Mouse (Mus musculus) heart, adult 2 months (tissue): Measurements from ENCODE around the gene Thoc5. TPM values are rescaled to one million over a fixed set of nuclear protein-coding genes. Genes with fewer than 3 reads are reported as not detected.

Source experiments
- DNase-seq, 2 experiments: peaks; one replicate each; pipeline ENCODE4 v3.0.0; 2021
- H3K27ac ChIP-seq: fragments of 200-600 bp; 2 replicates; pipeline ENCODE4 v1.8.1; 2022
- H3K27me3 ChIP-seq: fragments of 200-500 bp; 2 replicates; pipeline ENCODE4 v1.6.1; 2012; ENCODE audit warnings: mild to moderate bottlenecking, low read length, inconsistent platforms, mixed read lengths; ENCODE audit not compliant: control insufficient read depth, insufficient read depth
- H3K36me3 ChIP-seq: fragments of 200-500 bp; 2 replicates; pipeline ENCODE4 v1.6.1; 2012; ENCODE audit warnings: low read length, inconsistent platforms; ENCODE audit not compliant: control insufficient read depth, insufficient read depth
- H3K4me1 ChIP-seq: fragments of 200-500 bp; 2 replicates; pipeline ENCODE4 v1.6.1; 2011; ENCODE audit warnings: low read length; ENCODE audit not compliant: control insufficient read depth, insufficient read depth
- H3K4me3 ChIP-seq: fragments of 200-600 bp; 2 replicates; pipeline ENCODE4 v1.8.1; 2022
- H3K79me2 ChIP-seq: fragments of 200-500 bp; replicated peaks from 2 replicates; pipeline ENCODE4 v1.6.1; 2012; ENCODE audit warnings: mild to moderate bottlenecking, inconsistent platforms, low read length, moderate library complexity, mixed read lengths; ENCODE audit not compliant: control insufficient read depth, insufficient read depth
- H3K9ac ChIP-seq: fragments of 200-500 bp; 2 replicates; pipeline ENCODE4 v1.6.1; 2012; ENCODE audit warnings: low read depth, mild to moderate bottlenecking, control low read depth, inconsistent platforms, low read length, mixed read lengths
- CTCF ChIP-seq: fragments of 200-600 bp; IDR thresholded peaks from 2 replicates; pipeline ENCODE4 v1.8.1; 2022; ENCODE audit warnings: antibody characterized with exemption, mild to moderate bottlenecking, moderate library complexity
- EP300 ChIP-seq: fragments of 200-500 bp; IDR thresholded peaks from 2 replicates; pipeline ENCODE4 v1.6.1; 2011; ENCODE audit warnings: low read depth, low read length, control low read depth; ENCODE audit not compliant: insufficient read depth
- POLR2A ChIP-seq: fragments of 200-500 bp; IDR thresholded peaks from 2 replicates; pipeline ENCODE4 v1.6.1; 2011; ENCODE audit warnings: mild to moderate bottlenecking, low read depth, low read length, control low read depth; ENCODE audit not compliant: insufficient read depth
- WGBS: fragments of 180-500 bp; shearing (Covaris S2); methylation state at CpG from one replicate; pipeline ENCODE4 v1.1.7; 2018; 5-methylcytosine and 5-hydroxymethylcytosine counted together
- intact Hi-C: fragments of 180-260 bp; cut with DNase I; formaldehyde crosslinking; loops from one replicate; pipeline ENCODE4 v1.15.1; 2025
- polyA plus RNA-seq: library from polyadenylated mRNA; depleted of rRNA; stranded (reverse); fragments of >200 nt; gene quantifications from 2 replicates; pipeline ENCODE4 v1.2.3, GENCODE M21; 2012
- total RNA-seq, 2 experiments: library from RNA; stranded (reverse); gene quantifications; 2 replicates each; pipeline ENCODE4 v1.2.3; 2021

The Thoc5 gene
- total and polyA plus RNA-seq, 3 experiments = 12.8 to 16.5 (median 16.2) TPM

GRCm38 (mm10) chr11:4900437-4900836 is 5.3 kb downstream of the Thoc5 start:
- intact Hi-C loops = no loop called here
- no peaks in the 10 kb centered on the region for H3K27me3 ChIP-seq
- no peak for DNase-seq
- H3K4me3 ChIP-seq = no peak overlapping the region
- WGBS = 71% methylated on average over 5 of the region's 5 CpGs
- H3K27ac ChIP-seq = no peak overlapping the region
- peak; percentile 65 for TF ChIP-seq CTCF
- no peak for TF ChIP-seq EP300
- no peak overlapping the region for H3K9ac ChIP-seq
- no peaks in the 10 kb centered on the region for H3K36me3 ChIP-seq
- peaks cover 2% of the 10 kb centered on the region; the same call in 1 of the 2 replicates for H3K4me1 ChIP-seq
- no peaks in the 10 kb centered on the region for H3K79me2 ChIP-seq

GRCm38 (mm10) chr11:4901956-4902355 is 6.8 kb downstream of the Thoc5 start:
- Histone ChIP-seq H3K4me1 (no peaks in the 10 kb centered on the region), H3K36me3 (no peaks in the 10 kb centered on the region), H3K27ac (no peak overlapping the region), H3K4me3 (no peak overlapping the region), H3K27me3 (no peaks in the 10 kb centered on the region), H3K79me2 (no peaks in the 10 kb centered on the region), H3K9ac (no peak overlapping the region)
- no peak for DNase-seq
- 87% methylated on average over 6 of the region's 6 CpGs for WGBS
- no peak for TF ChIP-seq EP300
- TF ChIP-seq POLR2A = no peak
- no peak for TF ChIP-seq CTCF
- intact Hi-C loops = no loop called here

- no peaks in the 10 kb centered on the region for H3K79me2 ChIP-seq
- no peaks in the 10 kb centered on the region for H3K36me3 ChIP-seq
- no peak overlapping the region for H3K9ac ChIP-seq
- intact Hi-C loops = no loop called here
- H3K4me3 ChIP-seq = no peak overlapping the region
- H3K27me3 ChIP-seq = no peaks in the 10 kb centered on the region
- no peaks in the 10 kb centered on the region for H3K4me1 ChIP-seq
- no peak for TF ChIP-seq CTCF
- TF ChIP-seq EP300 = no peak
- TF ChIP-seq POLR2A = no peak
- DNase-seq = no peak
- no peak overlapping the region for H3K27ac ChIP-seq
- 88% methylated on average over 6 of the region's 6 CpGs for WGBS
These were observed 11.1 kb downstream of the Thoc5 start for GRCm38 (mm10) chr11:4906231-4906630.

GRCm38 (mm10) chr11:4916068-4916467 is 20.9 kb downstream of the Thoc5 start:
- no peaks in the 10 kb centered on the region for H3K36me3 ChIP-seq
- intact Hi-C loops = loop anchor here (1.0 kb wide), 1 partner anchor 58 kb away; no protein-coding TSS in a partner anchor

GRCm38 (mm10) chr11:4921281-4921680 is 26.2 kb downstream of the Thoc5 start:
- H3K27me3 ChIP-seq = no peaks in the 10 kb centered on the region
- intact Hi-C loops = no loop called here

More at GRCm38 (mm10) chr11:4916068-4916467, 20.9 kb downstream of the Thoc5 start:
- H3K4me1 ChIP-seq = no peaks in the 10 kb centered on the region
- H3K4me3 ChIP-seq = no peak overlapping the region
- no peaks in the 10 kb centered on the region for H3K79me2 ChIP-seq
- H3K27ac ChIP-seq = no peak overlapping the region
- peak; percentile 79 for TF ChIP-seq CTCF
- TF ChIP-seq POLR2A = no peak
- 46% methylated on average over 1 of the region's 1 CpGs for WGBS
- H3K9ac ChIP-seq = no peak overlapping the region
- no peaks in the 10 kb centered on the region for H3K27me3 ChIP-seq
- peak; percentile 26 to 55 for DNase-seq

GRCm38 (mm10) chr11:4921751-4922150 is 26.6 kb downstream of the Thoc5 start:
- intact Hi-C loops = no loop called here
- TF ChIP-seq CTCF = no peak
- TF ChIP-seq POLR2A = no peak
- no peak for TF ChIP-seq EP300

More at GRCm38 (mm10) chr11:4921281-4921680, 26.2 kb downstream of the Thoc5 start:
- no peak overlapping the region for H3K4me3 ChIP-seq
- no peaks in the 10 kb centered on the region for H3K36me3 ChIP-seq
- TF ChIP-seq CTCF = no peak
- no peaks in the 10 kb centered on the region for H3K79me2 ChIP-seq
- no peaks in the 10 kb centered on the region for H3K4me1 ChIP-seq
- no peak overlapping the region for H3K9ac ChIP-seq
- no peak overlapping the region for H3K27ac ChIP-seq
- WGBS = 90% methylated on average over 2 of the region's 2 CpGs
- no peak for DNase-seq

More at GRCm38 (mm10) chr11:4921751-4922150, 26.6 kb downstream of the Thoc5 start:
- Histone ChIP-seq H3K9ac (no peak overlapping the region), H3K27me3 (no peaks in the 10 kb centered on the region), H3K4me3 (no peak overlapping the region), H3K4me1 (no peaks in the 10 kb centered on the region), H3K36me3 (no peaks in the 10 kb centered on the region), H3K79me2 (no peaks in the 10 kb centered on the region), H3K27ac (no peak overlapping the region)
- DNase-seq = peak; percentile 32 to 39
- WGBS = 66% methylated on average over 7 of the region's 7 CpGs
